Mouse (Mus musculus) urinary bladder, postnatal 10 days (tissue): ENCODE data around the gene Tacc2.

Experiments
- DNase-seq: peaks from one replicate; pipeline ENCODE4 v3.0.0; 2022; ENCODE audit warnings: low spot score

The Tacc2 gene

GRCm38 (mm10) chr7:130773914-130774630, 196.8 kb downstream of the Tacc2 start, which contains the start of gene Btbd16:
Gene Btbd16, plus strand, starts transcription at chr7:130774069.
- no peak for DNase-seq

- DNase-seq = no peak
These were observed 203.7 kb downstream of the Tacc2 start for GRCm38 (mm10) chr7:130780866-130781419.

- DNase-seq = no peak
These were observed 205.3 kb downstream of the Tacc2 start for GRCm38 (mm10) chr7:130782501-130783050.

GRCm38 (mm10) chr7:130785923-130786575, 208.8 kb downstream of the Tacc2 start:
- no peak for DNase-seq

GRCm38 (mm10) chr7:130786708-130787107, 209.5 kb downstream of the Tacc2 start:
- no peak for DNase-seq

- DNase-seq = no peak
These were observed 210.3 kb downstream of the Tacc2 start for GRCm38 (mm10) chr7:130787537-130787936.

- no peak for DNase-seq
These were observed 211.7 kb downstream of the Tacc2 start for GRCm38 (mm10) chr7:130788950-130789349.

GRCm38 (mm10) chr7:130789456-130789855, 212.2 kb downstream of the Tacc2 start:
- no peak for DNase-seq

- no peak for DNase-seq
These were observed 216.4 kb downstream of the Tacc2 start for GRCm38 (mm10) chr7:130793671-130794070.

GRCm38 (mm10) chr7:130796786-130797185, 219.5 kb downstream of the Tacc2 start:
- DNase-seq = no peak

- no peak for DNase-seq
These were observed 220.3 kb downstream of the Tacc2 start for GRCm38 (mm10) chr7:130797524-130797923.

- DNase-seq = no peak
These were observed 222.2 kb downstream of the Tacc2 start for GRCm38 (mm10) chr7:130799418-130799817.

- DNase-seq = no peak
These were observed 223.4 kb downstream of the Tacc2 start for GRCm38 (mm10) chr7:130800681-130801080.

GRCm38 (mm10) chr7:130801811-130802210, 224.6 kb downstream of the Tacc2 start:
- no peak for DNase-seq

GRCm38 (mm10) chr7:130803251-130803825, 226.1 kb downstream of the Tacc2 start:
- no peak for DNase-seq

- no peak for DNase-seq
These were observed 227.8 kb downstream of the Tacc2 start for GRCm38 (mm10) chr7:130804991-130805390.

- no peak for DNase-seq
These were observed 230.5 kb downstream of the Tacc2 start for GRCm38 (mm10) chr7:130807749-130808148.

GRCm38 (mm10) chr7:130808694-130809093, 231.5 kb downstream of the Tacc2 start:
- no peak for DNase-seq

- no peak for DNase-seq
These were observed 233.0 kb downstream of the Tacc2 start for GRCm38 (mm10) chr7:130810238-130810637.

- no peak for DNase-seq
These were observed 235.2 kb downstream of the Tacc2 start for GRCm38 (mm10) chr7:130812407-130812806.
